Mouse (Mus musculus) intestine, embryonic 15.5 days (tissue): Measurements from ENCODE around the gene Prr14. TPM values are rescaled to one million over a fixed set of nuclear protein-coding genes. Genes with fewer than 3 reads are reported as not detected.
"Not testable (repeated sequence)": the region's sequence is repeated elsewhere in the genome, so short reads cannot be mapped to it uniquely, and the experiment has no call there.

Experiments used
- ATAC-seq: fragments of 200-750 bp; cut with Nextera tagmentation; 2 replicates; pipeline ENCODE4 v1.8.0; 2017; ENCODE audit warnings: moderate TSS enrichment, moderate library complexity
- H3K27ac ChIP-seq: fragments of 300-500 bp; sonication (generic); 2 replicates; pipeline ENCODE4 v1.5.1; 2015; ENCODE audit warnings: mild to moderate bottlenecking, inconsistent platforms
- H3K27me3 ChIP-seq: fragments of 300-500 bp; sonication (generic); replicated peaks from 2 replicates; pipeline ENCODE4 v1.6.1; 2015; ENCODE audit warnings: inconsistent platforms
- H3K36me3 ChIP-seq: fragments of 300-500 bp; sonication (generic); 2 replicates; pipeline ENCODE4 v1.6.1; 2015; ENCODE audit warnings: inconsistent platforms
- H3K4me1 ChIP-seq: fragments of 300-500 bp; sonication (generic); replicated peaks from 2 replicates; pipeline ENCODE4 v1.6.1; 2015; ENCODE audit warnings: inconsistent platforms
- H3K4me2 ChIP-seq: fragments of 300-500 bp; sonication (generic); replicated peaks from 2 replicates; pipeline ENCODE4 v1.6.1; 2015; ENCODE audit warnings: mild to moderate bottlenecking, inconsistent platforms
- H3K4me3 ChIP-seq: fragments of 300-500 bp; sonication (generic); replicated peaks from 2 replicates; pipeline ENCODE4 v1.5.1; 2015; ENCODE audit warnings: inconsistent platforms
- H3K9ac ChIP-seq: fragments of 300-500 bp; sonication (generic); 2 replicates; pipeline ENCODE4 v1.6.1; 2015; ENCODE audit warnings: inconsistent platforms
- H3K9me3 ChIP-seq: fragments of 300-500 bp; sonication (generic); 2 replicates; pipeline ENCODE4 v1.6.1; 2016; ENCODE audit warnings: inconsistent platforms
- WGBS: fragments of 180-500 bp; shearing (Covaris S2); methylation state at CpG from one replicate; pipeline ENCODE4 v1.1.7; 2015; 5-methylcytosine and 5-hydroxymethylcytosine counted together
- polyA plus RNA-seq: library from polyadenylated mRNA; unstranded; fragments of >200 nt; fragmentation: Nextera tagmentation; extraction: Ambion mirVana; gene quantifications from 2 replicates; pipeline ENCODE4 v1.2.1, GENCODE M21; 2015

Gene Prr14
- polyA plus RNA-seq, 1 experiment from 2014 or later: 37.4 TPM

DNA sequence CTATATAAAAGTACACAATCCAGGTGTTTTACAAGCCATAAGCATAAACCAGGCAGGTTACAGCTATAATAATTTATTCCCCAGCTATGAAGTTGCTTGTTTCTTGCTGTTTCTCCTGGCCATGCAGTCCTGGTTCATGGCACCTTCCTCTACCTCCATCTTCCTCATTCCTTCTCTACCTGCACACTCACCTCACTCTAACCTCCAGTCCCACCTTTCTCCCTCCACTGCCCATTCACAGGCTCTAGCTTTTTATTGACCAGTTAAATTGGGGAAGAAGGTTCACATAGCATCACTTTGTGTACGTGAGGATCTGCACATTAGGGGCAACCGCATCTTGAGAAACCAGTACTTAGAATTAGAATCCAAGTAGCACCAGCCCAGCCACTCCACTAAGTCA lies 6.4 kb upstream of the Prr14 start:
- Histone ChIP-seq H3K27ac (no peak overlapping the region), H3K9me3 (no peaks in the 10 kb centered on the region), H3K4me3 (no peak overlapping the region), H3K36me3 (peaks cover 23% of the 10 kb centered on the region), H3K4me1 (peaks cover 24% of the 10 kb centered on the region), H3K4me2 (no peak overlapping the region), H3K9ac (no peak overlapping the region), H3K27me3 (no peaks in the 10 kb centered on the region)
- no peak for ATAC-seq
- 94% methylated on average over 2 of the region's 2 CpGs for WGBS

DNA sequence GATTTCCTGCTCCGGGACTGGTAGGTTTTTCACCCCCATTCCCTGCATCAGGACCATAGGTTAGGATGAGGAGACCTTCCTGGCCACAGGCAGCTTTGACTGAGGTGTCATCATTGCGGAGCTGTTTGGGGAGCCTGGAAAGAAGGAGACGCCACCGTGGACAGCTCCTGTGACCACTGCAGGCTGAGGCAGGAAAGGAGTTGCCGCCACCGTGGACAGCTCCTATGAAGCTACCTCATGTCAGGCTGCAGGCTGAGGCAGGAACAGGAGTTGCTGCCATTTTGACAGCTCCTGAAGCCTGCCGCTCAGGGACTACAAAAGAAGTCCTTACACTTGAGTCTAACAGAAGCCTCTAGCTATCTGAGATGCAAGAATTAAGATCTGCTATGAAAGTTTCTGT lies 4.5 kb upstream of the Prr14 start:
- Histone ChIP-seq H3K9ac (no peak overlapping the region), H3K4me1 (peaks cover 19% of the 10 kb centered on the region), H3K4me3 (no peak overlapping the region), H3K36me3 (peaks cover 29% of the 10 kb centered on the region), H3K27ac (no peak overlapping the region), H3K27me3 (no peaks in the 10 kb centered on the region), H3K9me3 (no peaks in the 10 kb centered on the region), H3K4me2 (no peak overlapping the region)
- WGBS: 89% methylated on average over 7 of the region's 7 CpGs
- ATAC-seq: no peak

DNA sequence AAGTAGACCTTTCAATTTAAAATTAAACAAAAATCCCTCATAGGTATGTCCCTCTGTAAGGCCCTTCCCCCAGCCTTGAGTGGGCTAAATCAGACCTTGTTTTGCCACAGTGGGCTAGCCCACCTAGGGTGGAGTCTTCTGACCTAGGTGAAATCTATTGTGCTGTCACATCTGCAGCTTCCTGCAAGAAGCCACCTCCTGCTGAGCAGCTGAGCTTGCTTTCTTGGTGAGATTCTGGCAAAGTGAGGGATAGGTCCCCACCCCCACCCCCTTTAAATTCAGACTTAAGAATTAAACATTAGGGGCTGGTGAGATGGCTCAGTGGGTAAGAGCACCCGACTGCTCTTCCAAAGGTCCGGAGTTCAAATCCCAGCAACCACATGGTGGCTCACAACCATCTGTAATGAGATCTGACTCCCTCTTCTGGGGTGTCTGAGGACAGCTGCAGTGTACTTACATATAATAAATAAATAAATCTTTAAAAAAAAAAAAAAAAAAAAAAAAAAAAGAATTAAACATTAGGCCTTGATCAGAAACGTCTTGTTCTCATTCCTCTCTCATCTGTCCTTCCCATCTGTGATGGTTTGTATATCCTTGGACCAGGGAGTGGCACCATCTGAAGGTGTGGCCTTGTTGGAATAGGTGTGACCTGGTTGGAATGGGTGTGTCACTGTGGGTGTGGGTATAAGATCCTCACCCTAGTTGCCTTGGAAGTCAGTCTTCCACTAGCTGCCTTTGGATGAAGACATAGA lies 864 bp upstream of the Prr14 start:
- not testable (repeated sequence) for H3K4me2 ChIP-seq, H3K27ac ChIP-seq, ATAC-seq, H3K4me3 ChIP-seq, H3K27me3 ChIP-seq, H3K4me1 ChIP-seq, H3K9ac ChIP-seq, H3K9me3 ChIP-seq
- H3K36me3 ChIP-seq: peaks cover 29% of the 10 kb centered on the region
- 85% methylated on average over 3 of the region's 3 CpGs for WGBS

DNA sequence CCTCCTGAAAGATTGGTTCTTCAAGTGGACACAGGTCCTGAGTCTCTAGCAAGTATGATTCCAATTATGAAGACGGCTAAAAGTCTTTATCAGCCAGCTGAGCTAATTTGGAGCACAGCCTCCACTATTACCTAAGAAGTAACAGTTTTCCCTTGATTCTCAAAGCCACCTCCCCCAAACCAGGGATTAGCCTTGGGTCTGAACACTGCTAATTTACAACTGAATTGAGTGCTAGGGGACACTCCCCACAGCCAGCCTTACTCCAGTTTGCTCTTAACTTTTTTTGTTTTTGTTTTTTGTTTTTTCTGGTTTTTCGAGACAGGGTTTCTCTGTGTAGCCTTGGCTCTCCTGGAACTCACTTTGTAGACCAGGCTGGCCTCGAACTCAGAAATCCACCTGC lies 5.8 kb downstream of the Prr14 start:
- Histone ChIP-seq H3K4me3 (no peak overlapping the region), H3K36me3 (0 out of 2 replicates have a peak, but pooled peaks cover 9% of the 10 kb centered on the region), H3K4me1 (0 out of 2 replicates have a peak, but pooled peaks cover 7% of the 10 kb centered on the region), H3K9ac (no peak overlapping the region), H3K4me2 (no peak overlapping the region), H3K27ac (no peak overlapping the region), H3K27me3 (no peaks in the 10 kb centered on the region), H3K9me3 (no peaks in the 10 kb centered on the region)
- ATAC-seq: no peak
- WGBS: 93% methylated on average over 3 of the region's 3 CpGs

DNA sequence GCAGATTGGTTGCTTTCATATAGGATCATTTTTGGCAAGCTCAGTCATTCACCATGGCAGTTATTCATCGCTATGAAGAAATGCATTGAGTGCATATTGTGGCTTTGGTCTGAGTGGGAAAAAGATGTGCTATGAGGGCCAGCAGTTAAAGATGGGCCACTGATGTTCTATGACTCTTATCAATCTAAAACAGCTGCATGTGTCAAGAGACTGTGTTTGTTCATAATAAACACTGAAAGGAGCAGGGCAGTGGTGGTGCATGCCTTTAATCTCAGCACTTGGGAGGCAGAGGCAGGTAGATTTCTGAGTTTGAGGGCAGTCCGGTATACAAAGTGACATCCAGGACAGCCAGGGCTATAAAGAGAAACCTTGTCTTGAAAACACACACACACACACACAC lies 6.3 kb downstream of the Prr14 start:
- not testable (repeated sequence) for H3K9me3 ChIP-seq, H3K4me2 ChIP-seq, H3K9ac ChIP-seq, H3K27me3 ChIP-seq, H3K36me3 ChIP-seq, H3K4me3 ChIP-seq, H3K27ac ChIP-seq, ATAC-seq, H3K4me1 ChIP-seq
- 95% methylated on average over 2 of the region's 2 CpGs for WGBS

DNA sequence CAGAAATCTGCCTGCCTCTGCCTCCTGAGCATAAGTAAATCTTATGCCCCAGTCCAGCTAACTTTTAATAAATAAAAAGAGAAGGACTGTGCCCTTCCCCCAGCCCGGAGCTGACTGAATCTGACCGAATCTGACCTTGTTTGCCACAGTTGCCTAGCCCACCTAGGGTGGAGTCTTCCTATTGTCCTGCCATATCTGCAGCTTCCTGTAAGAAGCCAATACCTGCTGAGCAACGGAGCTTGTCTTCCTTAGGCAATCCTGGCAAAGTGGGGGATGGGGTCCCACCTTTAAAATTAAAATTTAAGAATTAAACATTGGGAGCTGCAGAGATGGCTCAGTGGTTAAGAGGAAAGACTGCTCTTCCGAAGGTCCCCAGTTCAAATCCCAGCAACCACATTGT lies 7.2 kb downstream of the Prr14 start:
- ATAC-seq: no peak
- Histone ChIP-seq H3K4me2 (no peak overlapping the region), H3K9ac (no peak overlapping the region), H3K9me3 (no peaks in the 10 kb centered on the region), H3K4me1 (0 out of 2 replicates have a peak, but pooled peaks cover 7% of the 10 kb centered on the region), H3K36me3 (0 out of 2 replicates have a peak, but pooled peaks cover 6% of the 10 kb centered on the region), H3K27ac (no peak overlapping the region), H3K4me3 (no peak overlapping the region), H3K27me3 (no peaks in the 10 kb centered on the region)
- WGBS: 95% methylated on average over 4 of the region's 4 CpGs

DNA sequence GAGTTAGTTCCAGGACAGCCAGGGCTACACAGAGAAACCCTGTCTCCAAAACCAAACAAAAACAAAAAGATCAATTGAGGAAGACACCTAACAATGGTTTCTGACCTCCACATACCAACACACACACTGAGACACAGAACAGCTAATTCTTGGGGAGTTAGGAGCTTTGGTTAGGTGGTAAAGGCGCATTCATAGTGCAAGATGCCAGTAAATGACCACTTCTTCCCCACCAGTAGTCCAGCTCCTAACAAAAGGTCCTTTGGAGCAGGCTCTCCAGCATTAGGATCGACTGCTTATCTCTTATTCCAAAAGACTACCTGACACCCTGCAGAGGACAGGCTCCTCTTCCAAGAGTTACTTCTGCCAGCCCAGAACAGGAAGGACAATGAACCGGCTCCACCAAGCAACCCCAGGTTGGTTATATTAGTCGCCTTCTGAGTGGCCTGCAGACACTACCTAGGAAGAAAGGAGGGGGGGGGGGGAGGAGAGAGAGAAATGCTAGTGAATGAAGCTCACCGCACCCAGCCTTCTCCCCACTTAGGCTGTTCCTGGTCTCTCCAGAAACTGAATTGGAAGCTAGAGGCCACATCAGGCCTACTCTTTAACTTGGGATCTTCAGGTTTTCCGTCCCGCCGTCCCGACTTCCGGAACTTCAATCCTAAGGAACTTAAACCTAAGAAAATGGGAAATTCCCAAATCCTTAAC lies 10.8 kb downstream of the Prr14 start:
- Histone ChIP-seq H3K4me1 (0 out of 2 replicates have a peak, but pooled peaks cover 7% of the 10 kb centered on the region), H3K9ac (peak overlapping the region; percentile 89), H3K36me3 (peaks cover 22% of the 10 kb centered on the region), H3K27ac (peak overlapping the region; percentile 99), H3K4me3 (peak overlapping the region; percentile 84), H3K4me2 (peak overlapping the region; percentile 89), H3K27me3 (no peaks in the 10 kb centered on the region), H3K9me3 (no peaks in the 10 kb centered on the region)
- ATAC-seq: peak; percentile 37
- 8% methylated on average over 10 of the region's 10 CpGs for WGBS

DNA sequence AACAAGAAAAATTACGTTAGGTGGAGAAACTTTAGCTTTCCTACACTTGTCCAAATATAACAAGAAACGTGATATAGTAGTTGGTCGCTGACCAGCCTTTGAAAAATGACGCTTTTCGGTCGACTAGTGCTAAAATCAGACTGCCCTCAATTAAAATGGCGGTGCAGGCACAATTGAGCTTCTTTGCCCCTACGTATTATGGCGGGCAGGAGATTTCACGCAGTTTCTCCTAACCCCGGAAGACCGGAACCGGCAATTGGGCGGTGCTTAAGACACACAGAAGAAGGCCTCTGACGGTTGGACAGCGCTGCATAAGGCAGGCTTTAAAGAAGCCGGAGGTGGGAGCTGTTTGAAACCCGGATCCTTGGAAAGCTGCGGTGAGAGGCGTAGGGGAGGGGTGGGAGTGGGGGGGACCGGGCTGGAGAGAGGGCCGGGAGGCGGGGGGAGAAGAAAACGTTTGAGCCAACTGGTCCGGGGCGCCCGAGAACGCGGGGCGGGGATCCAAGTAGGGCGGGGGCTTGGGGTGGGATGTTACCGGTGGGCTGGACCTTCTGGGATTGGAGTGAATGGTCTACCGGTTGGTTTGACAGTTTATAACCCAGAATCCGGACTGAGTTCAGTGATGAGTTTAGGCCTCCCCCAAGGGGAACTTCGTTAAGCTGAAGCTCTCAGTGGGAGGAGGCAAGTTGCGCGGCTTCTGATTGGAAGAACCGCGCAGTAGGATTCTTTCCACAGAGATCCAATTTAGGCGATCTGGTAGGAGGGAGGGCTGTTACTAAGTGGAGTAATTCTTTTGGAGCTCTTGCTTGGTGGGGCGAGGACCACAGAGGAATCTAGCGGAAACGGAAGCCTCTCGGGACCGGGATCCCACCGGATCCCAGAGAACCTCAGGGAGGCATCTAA lies 11.6 kb downstream of the Prr14 start:
- peak overlapping the region; percentile 89 for H3K9ac ChIP-seq
- H3K4me1 ChIP-seq: 0 out of 2 replicates have a peak, but pooled peaks cover 7% of the 10 kb centered on the region
- under 1% methylated on average over 46 of the region's 46 CpGs for WGBS
- H3K27ac ChIP-seq: peak overlapping the region; percentile 99
- H3K4me3 ChIP-seq: peak overlapping the region; percentile 84
- H3K9me3 ChIP-seq: no peaks in the 10 kb centered on the region
- H3K4me2 ChIP-seq: peak overlapping the region; percentile 89
- peak; percentile 94 for ATAC-seq
- H3K36me3 ChIP-seq: peaks cover 30% of the 10 kb centered on the region
- H3K27me3 ChIP-seq: no peaks in the 10 kb centered on the region

DNA sequence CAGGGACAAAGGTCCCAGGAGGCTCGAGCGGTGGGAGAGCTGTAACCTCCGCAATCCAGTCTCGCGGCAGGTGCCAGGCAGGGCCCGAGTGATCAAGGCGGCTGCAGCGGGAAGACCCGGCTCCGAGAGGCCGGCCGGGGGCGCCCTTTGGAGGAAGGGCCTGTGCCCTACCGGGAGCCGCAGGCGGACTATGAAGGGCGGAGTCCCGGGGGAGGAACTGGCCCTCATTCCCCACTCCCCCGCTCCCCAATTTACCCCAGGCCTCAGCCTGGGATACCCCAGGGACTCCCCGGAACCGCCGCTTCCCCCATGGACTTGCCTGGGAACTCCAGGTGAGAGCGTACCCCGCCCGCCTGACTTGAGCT lies 12.2 kb downstream of the Prr14 start:
- 1% methylated on average over 24 of the region's 25 CpGs for WGBS
- ATAC-seq: peak; percentile 54

DNA sequence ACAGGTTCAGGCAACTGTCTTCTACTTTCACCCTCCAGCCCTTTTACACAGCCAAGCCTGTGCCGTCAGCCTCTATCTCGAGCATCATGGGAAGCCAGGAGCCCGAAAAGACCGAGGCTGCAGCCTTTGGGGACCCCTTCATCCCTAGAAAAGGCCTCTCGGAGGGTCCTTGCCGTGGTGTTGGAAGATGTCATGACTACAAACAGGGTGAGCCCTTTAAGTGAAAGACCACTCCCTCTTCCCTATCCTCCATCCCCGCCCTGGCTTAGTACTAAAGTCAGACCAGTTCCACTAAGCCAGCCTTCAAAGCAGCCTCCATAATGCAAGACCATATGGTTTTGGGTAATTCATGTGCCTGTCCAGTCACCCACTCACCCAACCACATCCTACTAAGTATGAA lies 12.6 kb downstream of the Prr14 start:
- 2% methylated on average over 7 of the region's 7 CpGs for WGBS
- Histone ChIP-seq H3K4me3 (peak overlapping the region; percentile 84), H3K27me3 (no peaks in the 10 kb centered on the region), H3K4me1 (peaks cover 11% of the 10 kb centered on the region; the same call in 1 of the 2 replicates), H3K9me3 (no peaks in the 10 kb centered on the region), H3K9ac (peak overlapping the region; percentile 89), H3K27ac (peak overlapping the region; percentile 99), H3K36me3 (peaks cover 34% of the 10 kb centered on the region), H3K4me2 (peak overlapping the region; percentile 89)
- ATAC-seq: no peak

More for the DNA sequence above, 12.2 kb downstream of the Prr14 start:
- peak overlapping the region; percentile 89 for H3K4me2 ChIP-seq
- H3K36me3 ChIP-seq: peaks cover 34% of the 10 kb centered on the region
- H3K27me3 ChIP-seq: no peaks in the 10 kb centered on the region
- H3K9me3 ChIP-seq: no peaks in the 10 kb centered on the region
- peak overlapping the region; percentile 84 for H3K4me3 ChIP-seq
- H3K27ac ChIP-seq: peak overlapping the region; percentile 99
- peak overlapping the region; percentile 89 for H3K9ac ChIP-seq
- 0 out of 2 replicates have a peak, but pooled peaks cover 7% of the 10 kb centered on the region for H3K4me1 ChIP-seq

DNA sequence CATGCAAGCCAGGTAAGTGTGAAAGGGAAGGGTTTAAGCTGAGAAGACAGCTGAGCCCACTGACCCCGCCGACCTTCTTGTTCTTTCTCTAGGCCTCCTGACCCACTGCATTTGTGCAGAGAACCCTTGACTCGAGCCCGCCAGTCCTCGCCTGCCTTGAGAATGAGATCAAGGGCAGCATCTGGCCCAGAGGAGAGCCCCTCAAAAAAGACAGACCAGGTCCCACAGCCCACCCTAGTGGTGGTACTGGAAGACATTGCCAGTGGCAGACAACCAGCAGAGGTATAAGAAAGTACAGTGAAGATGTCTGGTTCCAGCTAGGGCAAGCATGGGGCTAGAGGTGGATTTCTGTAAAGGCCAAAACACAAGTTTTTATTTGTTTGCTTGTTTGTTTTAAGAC lies 14.3 kb downstream of the Prr14 start:
- H3K27ac ChIP-seq: no peak overlapping the region
- H3K4me2 ChIP-seq: no peak overlapping the region
- no peak for ATAC-seq
- no peak overlapping the region for H3K4me3 ChIP-seq
- H3K9ac ChIP-seq: no peak overlapping the region
- H3K27me3 ChIP-seq: no peaks in the 10 kb centered on the region
- no peaks in the 10 kb centered on the region for H3K9me3 ChIP-seq
- peaks cover 12% of the 10 kb centered on the region; the same call in 1 of the 2 replicates for H3K4me1 ChIP-seq
- WGBS: 90% methylated on average over 5 of the region's 5 CpGs
- H3K36me3 ChIP-seq: peaks cover 29% of the 10 kb centered on the region
